Mouse (Mus musculus): ENCODE data around the gene Tcp10a.
"Not testable (repeated sequence)": the region's sequence is repeated elsewhere in the genome, so short reads cannot be mapped to it uniquely, and the experiment has no call there.

DNA sequence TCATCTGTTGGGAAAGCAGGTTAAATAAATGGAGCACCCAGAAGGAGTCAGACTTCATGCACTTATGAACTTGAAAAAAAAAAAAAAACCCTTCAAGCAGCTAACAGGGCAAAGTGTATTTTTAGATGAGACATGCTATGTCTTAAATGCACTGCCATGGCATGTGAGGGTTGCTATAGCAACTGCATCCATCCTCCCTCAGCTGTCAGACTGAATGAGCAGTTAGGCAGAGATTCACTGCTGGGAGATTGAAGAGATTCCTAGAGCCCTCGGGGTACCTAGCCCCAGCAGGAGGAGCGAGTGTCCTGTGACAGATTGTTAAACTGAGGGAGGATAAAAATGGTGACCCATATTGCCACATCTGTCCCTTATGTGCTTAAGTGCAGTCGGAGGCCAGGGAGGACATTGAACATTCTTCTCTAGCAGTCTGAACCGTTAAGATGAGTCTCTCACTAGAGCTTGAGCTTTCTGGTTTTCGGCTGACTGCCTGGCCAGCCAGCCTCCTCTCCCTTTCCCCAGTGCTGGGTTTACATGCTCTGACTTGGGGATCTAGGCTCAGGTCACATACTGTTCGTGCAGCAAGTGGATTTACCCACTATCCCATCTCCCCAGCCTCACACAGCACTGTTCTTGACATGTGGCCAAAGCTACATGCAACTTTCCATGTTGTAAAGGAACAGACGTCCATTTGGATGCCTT lies 42.4 kb downstream of the Tcp10a start:
- TF ChIP-seq CTCF (IDR thresholded peaks at IDR 0.05; ENCODE audit: borderline replicate concordance, extremely low read depth, insufficient read depth, insufficient read length); POLR2A (IDR thresholded peaks at IDR 0.05; ENCODE audit: borderline replicate concordance, extremely low read depth, insufficient read depth, insufficient read length, poor library complexity, severe bottlenecking): not testable (repeated sequence)
